Mouse (Mus musculus): ENCODE data around the gene Cbln3. TPM values are rescaled to one million over a fixed set of nuclear protein-coding genes. Genes with fewer than 3 reads are reported as not detected.

Cbln3 gene
- total RNA-seq, 2 experiments from 2014 or later, result 0.39 to 0.76 TPM

- no peak for DNase-seq (ENCODE audit: low spot score in 2 of 2)
Observed at GRCm38 (mm10) chr14:55880982-55881381, 3.2 kb downstream of the Cbln3 start.

- peak in 1 of 2 experiments; percentile 68 for DNase-seq (ENCODE audit: low spot score in 2 of 2)
Observed at GRCm38 (mm10) chr14:55879623-55880022, 4.6 kb downstream of the Cbln3 start.

- DNase-seq (ENCODE audit: low spot score in 2 of 2), result no peak
Observed at GRCm38 (mm10) chr14:55878316-55878940, 5.8 kb downstream of the Cbln3 start.

DNA sequence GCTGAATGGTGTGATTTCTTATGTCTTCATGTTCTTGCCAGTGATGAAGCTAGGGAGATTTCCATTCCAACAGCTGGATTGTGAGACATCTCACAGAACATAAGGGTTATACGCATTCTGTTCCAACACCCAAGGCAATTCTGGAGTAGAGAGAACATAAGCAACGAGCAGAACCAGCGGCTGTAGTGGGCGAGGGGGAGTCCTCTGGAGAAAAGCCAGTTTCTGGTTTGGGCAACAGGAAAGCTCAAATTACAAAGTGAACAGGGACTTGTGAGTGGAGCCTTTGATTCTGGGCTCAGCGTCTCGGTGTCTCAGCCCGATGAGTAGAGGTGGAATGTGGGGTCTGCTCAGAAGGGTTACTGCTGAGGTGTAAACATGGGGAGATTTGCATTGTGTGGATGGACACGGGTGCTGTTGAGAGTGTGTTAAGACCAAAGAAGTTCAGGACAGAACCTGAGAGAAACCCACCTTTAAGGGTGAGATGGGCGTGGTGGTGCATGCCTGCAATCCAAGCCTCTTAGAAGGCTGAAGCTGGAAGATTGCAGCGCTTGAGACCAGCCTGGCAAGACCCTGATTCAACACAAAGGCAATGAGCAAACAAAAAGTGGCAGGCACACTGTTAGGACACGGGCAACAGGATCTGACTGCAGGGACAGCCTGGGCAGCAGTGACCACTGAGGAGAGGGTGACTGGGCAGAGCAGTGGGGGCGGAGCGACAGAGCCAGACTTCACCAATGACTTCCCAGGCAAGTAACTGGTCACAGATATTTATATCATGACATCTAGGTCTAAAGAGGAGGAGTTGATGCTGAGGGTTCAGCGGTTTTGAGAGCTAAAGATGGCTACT, 6.5 kb downstream of the Cbln3 start:
- no peak for DNase-seq (ENCODE audit: low spot score in 2 of 2)

GRCm38 (mm10) chr14:55873714-55874683, 10.2 kb downstream of the Cbln3 start:
- peak; percentile 60 to 65 for DNase-seq (ENCODE audit: low spot score in 2 of 2)

GRCm38 (mm10) chr14:55873242-55873713, 10.9 kb downstream of the Cbln3 start:
- DNase-seq (ENCODE audit: low spot score in 2 of 2), result no peak

DNA sequence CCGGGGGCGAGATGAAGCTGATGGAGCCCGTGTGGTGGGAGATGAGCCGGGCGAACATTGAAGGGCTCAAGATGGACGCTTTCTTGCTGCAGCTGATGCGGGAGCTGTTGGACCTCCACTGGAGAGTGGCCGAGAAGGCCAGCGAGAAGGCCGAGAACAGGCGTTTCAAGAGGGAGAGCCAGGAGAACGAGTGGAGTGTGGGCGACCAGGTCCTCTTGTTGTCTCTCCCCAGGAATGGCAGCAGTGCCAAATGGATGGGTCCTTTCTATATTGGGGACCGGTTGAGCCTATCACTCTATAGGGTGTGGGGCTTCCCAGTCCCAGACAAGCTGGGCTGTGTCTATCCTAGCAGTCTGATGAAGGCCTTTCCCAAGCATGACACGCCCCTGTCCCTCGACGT, 11.6 kb downstream of the Cbln3 start:
- DNase-seq (ENCODE audit: low spot score in 2 of 2), result no peak

GRCm38 (mm10) chr14:55872039-55872438, 12.2 kb downstream of the Cbln3 start:
- DNase-seq (ENCODE audit: low spot score in 2 of 2), result no peak

DNA sequence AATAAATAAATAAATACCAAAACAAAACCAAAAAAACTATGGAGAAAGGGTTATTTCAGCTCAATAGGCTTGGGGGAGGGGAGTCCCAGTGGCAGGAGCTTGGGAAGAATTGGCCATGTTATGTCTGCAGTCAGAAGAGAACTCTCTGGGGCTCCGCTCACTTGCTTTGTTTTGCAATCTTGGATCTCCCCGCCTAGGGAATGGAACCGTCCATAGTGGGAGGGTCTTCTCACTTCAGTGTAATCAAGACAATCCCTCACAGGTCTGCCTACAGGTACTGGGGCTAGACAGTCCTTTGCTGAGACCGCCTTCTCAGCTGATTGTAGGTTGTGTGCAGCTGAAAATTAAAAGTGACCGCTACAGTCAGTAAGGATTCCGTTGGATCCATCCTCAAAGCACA, 14.7 kb downstream of the Cbln3 start:
- DNase-seq (ENCODE audit: low spot score in 2 of 2), result no peak

- no peak for DNase-seq (ENCODE audit: low spot score in 2 of 2)
Observed at GRCm38 (mm10) chr14:55868230-55869026, 15.8 kb downstream of the Cbln3 start.

GRCm38 (mm10) chr14:55866962-55867361, 17.2 kb downstream of the Cbln3 start:
- DNase-seq (ENCODE audit: low spot score in 2 of 2), result no peak

- peak in 1 of 2 experiments; percentile 54 for DNase-seq (ENCODE audit: low spot score in 2 of 2)
Observed at GRCm38 (mm10) chr14:55863773-55864172, 20.4 kb downstream of the Cbln3 start.

DNA sequence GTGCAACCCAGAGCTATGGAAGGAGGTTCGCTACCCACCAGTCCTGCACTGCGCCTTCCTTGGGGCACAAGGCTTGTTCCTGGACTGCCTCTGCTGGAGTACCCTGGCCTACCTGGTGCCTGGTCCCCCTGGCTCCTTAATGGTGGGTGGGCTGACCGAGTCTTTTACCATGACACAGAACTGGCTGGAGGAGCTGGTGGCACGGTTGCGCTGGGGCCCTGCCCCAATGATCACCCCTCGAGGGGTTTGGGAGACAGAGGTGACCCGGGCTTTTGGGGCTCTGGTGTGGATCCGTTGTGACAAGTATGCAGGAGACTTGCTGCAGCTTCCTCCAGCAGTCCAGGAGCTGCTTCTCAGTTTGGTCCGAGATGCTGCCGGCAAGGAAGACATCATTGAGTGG, 21.2 kb downstream of the Cbln3 start:
- DNase-seq (ENCODE audit: low spot score in 2 of 2), result no peak

- no peak for DNase-seq (ENCODE audit: low spot score in 2 of 2)
Observed at GRCm38 (mm10) chr14:55862186-55862585, 22.0 kb downstream of the Cbln3 start.

DNA sequence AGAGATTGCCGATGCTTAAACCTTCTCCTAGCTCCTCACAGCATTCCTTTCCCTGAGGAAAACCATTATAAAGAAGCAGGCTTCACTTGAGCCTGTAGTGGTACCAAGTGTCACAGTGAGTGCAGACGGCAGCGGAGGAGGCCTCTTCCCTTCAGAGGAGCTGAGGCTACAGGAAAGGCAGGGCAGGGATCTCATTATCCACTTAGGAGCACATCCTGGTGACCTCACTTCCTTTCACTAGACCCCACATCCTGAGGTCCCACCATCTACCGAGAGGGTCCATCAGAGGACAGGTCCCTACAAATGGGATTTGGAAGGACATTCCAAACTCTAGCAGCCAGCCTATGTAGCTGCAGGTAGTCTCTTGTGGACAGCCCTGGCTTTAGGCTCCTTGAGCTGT, 26.6 kb downstream of the Cbln3 start:
- DNase-seq (ENCODE audit: low spot score in 2 of 2), result no peak

- no peak for DNase-seq (ENCODE audit: low spot score in 2 of 2)
Observed at GRCm38 (mm10) chr14:55855101-55855561, 29.1 kb downstream of the Cbln3 start.

DNA sequence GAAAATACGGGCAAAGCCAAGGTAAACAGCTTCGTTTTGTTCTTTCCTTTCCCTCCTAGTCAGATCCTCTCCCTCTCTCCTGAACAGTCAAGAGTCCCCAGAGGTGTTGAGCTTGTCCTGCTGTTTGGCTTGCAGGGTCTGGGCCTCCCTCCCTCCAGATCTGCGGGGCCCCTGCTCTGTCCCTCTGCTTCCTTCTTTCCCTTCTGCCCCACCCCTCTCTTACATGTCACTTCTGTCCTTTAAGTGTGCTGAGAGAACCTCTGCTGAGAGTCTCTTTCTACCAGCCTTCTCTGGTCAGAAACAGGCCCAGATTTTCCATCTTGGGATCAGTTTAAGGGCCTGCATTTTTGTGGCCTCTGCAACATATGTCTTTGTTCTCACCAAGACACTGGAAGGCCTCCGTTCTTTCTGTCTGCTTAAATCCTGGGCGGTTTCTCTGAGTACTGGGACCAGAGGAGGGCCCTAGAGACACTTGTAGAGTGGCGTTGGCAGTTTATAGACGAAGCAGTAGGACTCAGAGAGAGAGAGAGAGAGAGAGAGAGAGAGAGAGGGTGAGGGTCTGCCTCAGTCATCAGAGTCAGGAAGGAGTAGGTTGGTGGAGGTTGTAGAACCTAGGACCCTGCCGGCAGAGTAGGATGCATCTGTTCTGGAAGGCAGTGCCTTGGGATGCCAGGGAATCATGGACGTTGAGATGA, 29.6 kb downstream of the Cbln3 start:
- no peak for DNase-seq (ENCODE audit: low spot score in 2 of 2)

- peak; percentile 31 to 54 for DNase-seq (ENCODE audit: low spot score in 2 of 2)
Observed at GRCm38 (mm10) chr14:55853621-55854285, 30.4 kb downstream of the Cbln3 start, which contains the start of gene Nynrin. TSS of gene Nynrin (plus strand) at chr14:55854010.
